Mouse (Mus musculus): ENCODE results near the gene Phactr4. TPM values are rescaled to one million over a fixed set of nuclear protein-coding genes. Genes with fewer than 3 reads are reported as not detected.

Gene Phactr4
- total and polyA plus RNA-seq, 3 experiments = 7.2 to 79.5 (median 28.7) TPM

DNA sequence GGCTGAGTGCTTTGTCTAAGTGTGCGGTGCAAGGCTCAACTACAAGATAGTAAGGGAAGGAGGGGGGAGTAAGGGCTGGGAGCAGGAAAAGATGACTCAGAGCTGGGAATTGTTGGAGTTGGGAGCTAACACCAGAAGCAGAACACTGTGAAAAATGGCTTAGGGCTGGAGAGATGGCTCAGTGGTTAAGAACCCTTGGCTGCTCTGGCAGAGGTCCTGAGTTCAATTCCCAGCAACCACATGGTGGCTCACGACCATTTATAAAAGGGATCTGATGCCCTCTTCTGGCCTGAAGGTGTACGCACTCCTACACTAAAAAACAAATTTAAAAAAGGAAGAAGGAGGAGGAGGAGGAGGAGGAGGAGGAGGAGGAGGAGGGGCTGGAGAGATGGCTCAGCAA, 75.6 kb downstream of the Phactr4 start:
- no peaks in the 10 kb centered on the region for H3K9me3 ChIP-seq (replicated peaks; ENCODE audit: insufficient read depth, low read length)
- H3K79me2 ChIP-seq (ENCODE audit: control insufficient read depth, insufficient read depth, low read length, poor library complexity) = peaks cover 45% of the 10 kb centered on the region
- H3K9ac ChIP-seq (ENCODE audit: control insufficient read depth, low read depth, low read length, poor library complexity, severe bottlenecking) = no peak overlapping the region
- peaks cover 3 to 23% of the 10 kb centered on the region in 2 experiments; a peak in 3 of 4 replicates for H3K4me1 ChIP-seq (ENCODE audit: control insufficient read depth in 1 of 2, insufficient read depth in 2 of 2, low read length in 2 of 2)
- DNase-seq (ENCODE audit: low read depth, low spot score) = peak; percentile 85
- H3K27ac ChIP-seq (ENCODE audit: control insufficient read depth, low read depth, low read length) = no peak overlapping the region
- peaks cover under 1 to 22% of the 10 kb centered on the region in 2 experiments; a peak in 3 of 4 replicates for H3K36me3 ChIP-seq (ENCODE audit: control insufficient read depth in 1 of 2, insufficient read depth in 2 of 2, low read length in 2 of 2)
- no peak overlapping the region for H3K4me3 ChIP-seq (ENCODE audit: control insufficient read depth in 1 of 2, insufficient read depth in 1 of 2, low read depth in 2 of 2, low read length in 2 of 2)
- no peaks in the 10 kb centered on the region for H3K27me3 ChIP-seq (ENCODE audit: control insufficient read depth in 1 of 2, insufficient read depth in 2 of 2, low read length in 2 of 2)
- TF ChIP-seq ZKSCAN1 (IDR thresholded peaks at IDR 0.05; ENCODE audit: low read depth, low read length) = no peak
- peak in 2 of 3 experiments; percentile 29 to 47; a peak in 4 of 6 replicates for TF ChIP-seq CTCF (IDR thresholded peaks at IDR 0.05 in 2 of 3, conservative IDR thresholded peaks at IDR 0.05 in 1 of 3; ENCODE audit: control insufficient read depth in 1 of 3, insufficient read depth in 1 of 3, low read depth in 2 of 3, low read length in 3 of 3, poor library complexity in 1 of 3, severe bottlenecking in 1 of 3)
- TF ChIP-seq ELF1 (IDR thresholded peaks at IDR 0.05; ENCODE audit: low read depth, low read length) = no peak
- TF ChIP-seq CHD2 (IDR thresholded peaks at IDR 0.05; ENCODE audit: low read length) = no peak
- no peak for TF ChIP-seq KAT2A (conservative IDR thresholded peaks at IDR 0.05; ENCODE audit: low read depth, low read length)
- TF ChIP-seq TBP (IDR thresholded peaks at IDR 0.05; ENCODE audit: low read depth, low read length) = peak; percentile 55; the same call in 1 of the 2 replicates
- TF ChIP-seq MAZ (IDR thresholded peaks at IDR 0.05; ENCODE audit: low read depth, low read length) = no peak
- no peak for TF ChIP-seq USF2 (IDR thresholded peaks at IDR 0.05; ENCODE audit: borderline replicate concordance in 1 of 2, insufficient read depth in 1 of 2, low read depth in 1 of 2, low read length in 2 of 2)
- TF ChIP-seq MXI1 (IDR thresholded peaks at IDR 0.05; ENCODE audit: low read depth, low read length) = no peak
- TF ChIP-seq BHLHE40 (IDR thresholded peaks at IDR 0.05; ENCODE audit: borderline replicate concordance, low read depth, low read length) = no peak
- TF ChIP-seq POLR2AphosphoS2 (IDR thresholded peaks at IDR 0.05; ENCODE audit: low read length) = no peak
- TF ChIP-seq SMC3 (IDR thresholded peaks at IDR 0.05; ENCODE audit: low read depth, low read length) = no peak
- TF ChIP-seq RAD21 (IDR thresholded peaks at IDR 0.05; ENCODE audit: low read depth, low read length) = no peak
- TF ChIP-seq E2F4 (IDR thresholded peaks at IDR 0.05; ENCODE audit: borderline replicate concordance, low read depth, low read length) = no peak
- no peak for TF ChIP-seq POLR2A (IDR thresholded peaks at IDR 0.05; ENCODE audit: control insufficient read depth in 1 of 2, insufficient read depth in 1 of 2, low read depth in 1 of 2, low read length in 2 of 2, poor library complexity in 1 of 2)

DNA sequence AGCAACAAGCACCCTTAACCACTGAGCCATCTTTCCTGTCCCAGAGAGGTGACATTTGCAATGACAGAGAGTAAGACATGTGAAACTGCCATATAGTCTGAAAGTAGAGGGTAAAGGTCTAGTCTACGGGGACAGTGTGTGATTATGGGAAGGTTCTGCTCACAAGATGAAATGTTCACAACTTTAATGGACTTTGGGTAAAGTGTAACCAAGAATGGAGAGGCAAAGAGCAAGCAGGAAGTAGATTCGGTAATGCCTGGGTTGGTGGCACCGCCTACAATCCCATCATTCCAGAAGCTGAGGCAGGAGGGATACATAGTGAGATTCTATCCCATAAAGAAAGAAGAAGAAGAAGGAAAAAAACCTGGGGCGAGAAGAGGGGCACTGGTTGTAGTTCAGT, 76.0 kb downstream of the Phactr4 start:
- Histone ChIP-seq H3K27ac (ENCODE audit: control insufficient read depth, low read depth, low read length) (no peak overlapping the region), H3K36me3 (ENCODE audit: control insufficient read depth in 1 of 2, insufficient read depth in 2 of 2, low read length in 2 of 2) (peaks cover 0 to 19% of the 10 kb centered on the region in 2 experiments; a peak in 2 of 4 replicates), H3K4me3 (ENCODE audit: control insufficient read depth in 1 of 2, insufficient read depth in 1 of 2, low read depth in 2 of 2, low read length in 2 of 2) (no peak overlapping the region), H3K79me2 (ENCODE audit: control insufficient read depth, insufficient read depth, low read length, poor library complexity) (peaks cover 45% of the 10 kb centered on the region), H3K9me3 (replicated peaks; ENCODE audit: insufficient read depth, low read length) (no peaks in the 10 kb centered on the region), H3K27me3 (ENCODE audit: control insufficient read depth in 1 of 2, insufficient read depth in 2 of 2, low read length in 2 of 2) (no peaks in the 10 kb centered on the region), H3K4me1 (ENCODE audit: control insufficient read depth in 1 of 2, insufficient read depth in 2 of 2, low read length in 2 of 2) (peaks cover 3 to 23% of the 10 kb centered on the region in 2 experiments; a peak in 3 of 4 replicates), H3K9ac (ENCODE audit: control insufficient read depth, low read depth, low read length, poor library complexity, severe bottlenecking) (no peak overlapping the region)
- TF ChIP-seq BHLHE40 (IDR thresholded peaks at IDR 0.05; ENCODE audit: borderline replicate concordance, low read depth, low read length) = no peak
- no peak for TF ChIP-seq TAL1 (IDR thresholded peaks at IDR 0.05; ENCODE audit: low read length)
- TF ChIP-seq ZKSCAN1 (IDR thresholded peaks at IDR 0.05; ENCODE audit: low read depth, low read length) = no peak
- no peak for TF ChIP-seq NELFE (IDR thresholded peaks at IDR 0.05; ENCODE audit: low read depth, low read length)
- no peak for TF ChIP-seq HCFC1 (IDR thresholded peaks at IDR 0.05; ENCODE audit: low read depth, low read length)
- no peak for TF ChIP-seq ZC3H11A (IDR thresholded peaks at IDR 0.05; ENCODE audit: low read depth, low read length)
- no peak for TF ChIP-seq ZMIZ1 (IDR thresholded peaks at IDR 0.05; ENCODE audit: low read depth, low read length)
- TF ChIP-seq GATA1 (IDR thresholded peaks at IDR 0.05; ENCODE audit: low read depth, low read length) = no peak
- TF ChIP-seq CHD2 (IDR thresholded peaks at IDR 0.05; ENCODE audit: low read length) = no peak
- no peak for TF ChIP-seq MYB (IDR thresholded peaks at IDR 0.05; ENCODE audit: low read depth, low read length)
- no peak for TF ChIP-seq MYC (IDR thresholded peaks at IDR 0.05; ENCODE audit: low read depth, low read length)
- TF ChIP-seq POLR2A (IDR thresholded peaks at IDR 0.05; ENCODE audit: control insufficient read depth in 1 of 2, insufficient read depth in 1 of 2, low read depth in 1 of 2, low read length in 2 of 2, poor library complexity in 1 of 2) = no peak
- no peak for TF ChIP-seq MAX (IDR thresholded peaks at IDR 0.05; ENCODE audit: low read length)
- no peak for TF ChIP-seq ZNF384 (IDR thresholded peaks at IDR 0.05; ENCODE audit: low read depth, low read length)
- no peak for TF ChIP-seq CHD1 (IDR thresholded peaks at IDR 0.05; ENCODE audit: low read depth, low read length)
- DNase-seq (ENCODE audit: low read depth, low spot score) = peak; percentile 40
